Comparison of ENCODE assay signal across 7 mouse cellular contexts in genomic region chr1:179803513-179804139, GRCm38 (mm10). TPM values are rescaled to one million over a fixed set of nuclear protein-coding genes. Genes with fewer than 3 reads are reported as not detected.
A peak's percentile ranks its signal among the peaks of the same experiment; 100 is the strongest.
DNase-seq lines count a peak whose midpoint lies in the region; ATAC-seq lines count a peak whose summit lies in the region.

TSS of gene Ahctf1 (minus strand) at chr1:179803680.

- no peaks in the 10 kb centered on the region for H3K9me3 ChIP-seq in embryonic facial prominence, embryonic 12.5 days
- H3K9me3 ChIP-seq in limb, embryonic 11.5 days (ENCODE audit: control insufficient read depth, low read length) = no peaks in the 10 kb centered on the region
- H3K9me3 ChIP-seq in midbrain, embryonic 14.5 days (ENCODE audit: control insufficient read depth, low read length) = no peaks in the 10 kb centered on the region

- H3K4me1 ChIP-seq in embryonic facial prominence, embryonic 12.5 days = peaks cover 14% of the 10 kb centered on the region
- peaks cover 5% of the 10 kb centered on the region for H3K4me1 ChIP-seq in limb, embryonic 11.5 days (ENCODE audit: control insufficient read depth, insufficient read depth, low read length)
- peaks cover 15% of the 10 kb centered on the region for H3K4me1 ChIP-seq in midbrain, embryonic 14.5 days (ENCODE audit: control insufficient read depth, insufficient read depth, low read length)

- under 1% methylated on average over 56 of the region's 56 CpGs for WGBS in embryonic facial prominence, embryonic 12.5 days
- WGBS in limb, embryonic 11.5 days = under 1% methylated on average over 56 of the region's 56 CpGs
- under 1% methylated on average over 55 of the region's 56 CpGs for WGBS in midbrain, embryonic 14.5 days

- H3K27me3 ChIP-seq in embryonic facial prominence, embryonic 12.5 days = no peaks in the 10 kb centered on the region
- H3K27me3 ChIP-seq in limb, embryonic 11.5 days (ENCODE audit: control insufficient read depth, insufficient read depth, low read length) = no peaks in the 10 kb centered on the region
- no peaks in the 10 kb centered on the region for H3K27me3 ChIP-seq in midbrain, embryonic 14.5 days (ENCODE audit: control insufficient read depth, insufficient read depth, low read length)

- ATAC-seq in embryonic facial prominence, embryonic 12.5 days (ENCODE audit: insufficient number of reproducible peaks, insufficient read depth, low FRiP score, low TSS enrichment) = peak; percentile 98
- peak; percentile 99 for ATAC-seq in limb, embryonic 11.5 days (ENCODE audit: insufficient number of reproducible peaks, low FRiP score, low TSS enrichment, low read depth)
- peak; percentile 97 for ATAC-seq in midbrain, embryonic 14.5 days (ENCODE audit: low FRiP score, low TSS enrichment)

- H3K4me3 ChIP-seq in embryonic facial prominence, embryonic 12.5 days = peak within 1 kb of the TSS; percentile 94
- peak within 1 kb of the TSS; percentile 88 for H3K4me3 ChIP-seq in limb, embryonic 11.5 days (ENCODE audit: low read depth, low read length)
- peak within 1 kb of the TSS; percentile 86 for H3K4me3 ChIP-seq in midbrain, embryonic 14.5 days (replicated peaks; ENCODE audit: low read depth, low read length)

- H3K36me3 ChIP-seq in embryonic facial prominence, embryonic 12.5 days = peaks cover 6% of the 10 kb centered on the region; the same call in 1 of the 2 replicates
- no peaks in the 10 kb centered on the region for H3K36me3 ChIP-seq in limb, embryonic 11.5 days (ENCODE audit: control insufficient read depth, insufficient read depth, low read length)
- peaks cover 3% of the 10 kb centered on the region; the same call in 1 of the 2 replicates for H3K36me3 ChIP-seq in midbrain, embryonic 14.5 days (ENCODE audit: control insufficient read depth, insufficient read depth, low read length)

- H3K27ac ChIP-seq in embryonic facial prominence, embryonic 12.5 days = peak within 1 kb of the TSS; percentile 99
- peak within 1 kb of the TSS; percentile 97 for H3K27ac ChIP-seq in limb, embryonic 11.5 days (replicated peaks; ENCODE audit: low read depth, low read length)
- H3K27ac ChIP-seq in midbrain, embryonic 14.5 days (replicated peaks; ENCODE audit: low read depth, low read length) = peak within 1 kb of the TSS; percentile 93

- peak; percentile 98 for DNase-seq in adrenal gland, postnatal 25 days
- DNase-seq in heart, adult 11 months = peak; percentile 100
- DNase-seq in kidney, adult 18-20 months = peak; percentile 99
- DNase-seq in limb, embryonic 11.5 days (ENCODE audit: low spot score) = peak; percentile 98
- peak; percentile 99 for DNase-seq in midbrain, embryonic 14.5 days
- DNase-seq in spleen, adult 18-20 months = peak; percentile 86 to 88

- peak within 1 kb of the TSS; percentile 97 for H3K9ac ChIP-seq in embryonic facial prominence, embryonic 12.5 days
- H3K9ac ChIP-seq in limb, embryonic 11.5 days (ENCODE audit: low read length) = peak within 1 kb of the TSS; percentile 86
- peak within 1 kb of the TSS; percentile 94 for H3K9ac ChIP-seq in midbrain, embryonic 14.5 days (replicated peaks; ENCODE audit: low read length)

- H3K4me2 ChIP-seq in embryonic facial prominence, embryonic 12.5 days (replicated peaks) = peak within 1 kb of the TSS; percentile 78
- peak within 1 kb of the TSS; percentile 77 for H3K4me2 ChIP-seq in limb, embryonic 11.5 days (ENCODE audit: low read depth, severe bottlenecking)
- peak within 1 kb of the TSS; percentile 83 for H3K4me2 ChIP-seq in midbrain, embryonic 14.5 days (ENCODE audit: low read length)

RNA-seq across cellular contexts. Expression of gene Ahctf1, which starts in this region (rescaled TPM):
- 38.1 and 41.6 TPM in 2 replicates for total RNA-seq in adrenal gland, postnatal 25 days (2021)
- 36.0 and 36.5 TPM in 2 replicates for polyA plus RNA-seq in embryonic facial prominence, embryonic 12.5 days (2016; fragmentation: Nextera tagmentation; extraction: Ambion mirVana)
- 37.0 and 39.9 TPM in 2 replicates for polyA plus RNA-seq in limb, embryonic 11.5 days (2014; fragmentation: Nextera tagmentation; extraction: Ambion mirVana)
- polyA plus RNA-seq in midbrain, embryonic 14.5 days (2014; fragmentation: Nextera tagmentation; extraction: Ambion mirVana) = 19.3 and 24.2 TPM in 2 replicates

Comparison
In these comparisons a context has a peak if more than half of its experiments do, and no peak if none do; other contexts are left out.
1. Peak in every context shown above with its lines: DNase-seq, ATAC-seq, H3K4me3 ChIP-seq and H3K27ac ChIP-seq.